Mouse (Mus musculus) small intestine, adult 2 months (tissue): Measurements from ENCODE around the gene Bckdha. TPM values are rescaled to one million over a fixed set of nuclear protein-coding genes. Genes with fewer than 3 reads are reported as not detected.

Experiments used
- H3K27ac ChIP-seq: fragments of 200-500 bp; 2 replicates; pipeline ENCODE4 v1.5.1; 2012; ENCODE audit warnings: low read depth, low read length, control low read depth, inconsistent platforms; ENCODE audit not compliant: insufficient read depth
- H3K27me3 ChIP-seq: fragments of 200-500 bp; 2 replicates; pipeline ENCODE4 v1.6.1; 2012; ENCODE audit warnings: mild to moderate bottlenecking, moderate library complexity, low read length, inconsistent platforms; ENCODE audit not compliant: control insufficient read depth, insufficient read depth
- H3K36me3 ChIP-seq: fragments of 200-500 bp; 2 replicates; pipeline ENCODE4 v1.6.1; 2012; ENCODE audit warnings: mild to moderate bottlenecking, low read length, control low read depth, inconsistent platforms; ENCODE audit not compliant: control insufficient read depth, insufficient read depth
- H3K4me1 ChIP-seq: fragments of 200-500 bp; 2 replicates; pipeline ENCODE4 v1.6.1; 2012; ENCODE audit warnings: low read length, inconsistent platforms, mixed read lengths; ENCODE audit not compliant: control insufficient read depth, insufficient read depth, insufficient read length
- H3K4me3 ChIP-seq: fragments of 200-500 bp; 2 replicates; pipeline ENCODE4 v1.5.1; 2012; ENCODE audit warnings: low read depth, mild to moderate bottlenecking, control low read depth, inconsistent platforms, low read length, moderate library complexity
- CTCF ChIP-seq: fragments of 200-500 bp; IDR thresholded peaks from 2 replicates; pipeline ENCODE4 v1.5.1; 2012; ENCODE audit warnings: low read depth, mild to moderate bottlenecking, control low read depth, inconsistent platforms, low read length, moderate library complexity, mixed read lengths; ENCODE audit not compliant: insufficient replicate concordance, insufficient read length; ENCODE audit errors: extremely low read depth
- POLR2A ChIP-seq: fragments of 200-500 bp; IDR thresholded peaks from 2 replicates; pipeline ENCODE4 v1.6.1; 2012; ENCODE audit warnings: low read depth, mild to moderate bottlenecking, control low read depth, inconsistent platforms, low read length, moderate library complexity
- WGBS: fragments of 180-500 bp; shearing (Covaris S2); methylation state at CpG from one replicate; pipeline ENCODE4 v1.1.7; 2018; 5-methylcytosine and 5-hydroxymethylcytosine counted together
- polyA plus RNA-seq: library from polyadenylated mRNA; depleted of rRNA; stranded (reverse); fragments of >200 nt; gene quantifications from 2 replicates; pipeline ENCODE4 v1.2.3, GENCODE M21; 2012

Gene Bckdha
- polyA plus RNA-seq, 1 experiment: 98.5 TPM

GRCm38 (mm10) chr7:25626509-25627430 lies 32.0 kb downstream of the Bckdha start, which contains the start of gene B3gnt8:
B3gnt8 (plus strand) TSS chr7:25626654.
- Histone ChIP-seq H3K27me3 (no peaks in the 10 kb centered on the region), H3K4me1 (peaks cover 12% of the 10 kb centered on the region), H3K27ac (peak within 1 kb of the TSS; percentile 17; the same call in 1 of the 2 replicates), H3K36me3 (peaks cover 35% of the 10 kb centered on the region), H3K4me3 (peak within 1 kb of the TSS; percentile 73)
- TF ChIP-seq CTCF: no peak
- no peak for TF ChIP-seq POLR2A
- WGBS: 6% methylated on average over 29 of the region's 29 CpGs

- TF ChIP-seq CTCF: peak; percentile 39; the same call in 1 of the 2 replicates
- no peak for TF ChIP-seq POLR2A
- Histone ChIP-seq H3K4me1 (peaks cover 12% of the 10 kb centered on the region), H3K27ac (no peak overlapping the region), H3K4me3 (no peak overlapping the region), H3K36me3 (peaks cover 42% of the 10 kb centered on the region), H3K27me3 (no peaks in the 10 kb centered on the region)
- WGBS: 84% methylated on average over 10 of the region's 10 CpGs
Observed at GRCm38 (mm10) chr7:25625594-25626250, 33.1 kb downstream of the Bckdha start.

- Histone ChIP-seq H3K4me3 (no peak overlapping the region), H3K27me3 (no peaks in the 10 kb centered on the region), H3K4me1 (peaks cover 15% of the 10 kb centered on the region), H3K27ac (no peak overlapping the region), H3K36me3 (peaks cover 42% of the 10 kb centered on the region)
- WGBS: 81% methylated on average over 5 of the region's 5 CpGs
- TF ChIP-seq POLR2A (no peak), CTCF (no peak)
Observed at GRCm38 (mm10) chr7:25624851-25625250, 33.9 kb downstream of the Bckdha start.

GRCm38 (mm10) chr7:25623857-25624370 lies 34.9 kb downstream of the Bckdha start:
- no peak overlapping the region for H3K27ac ChIP-seq
- no peak overlapping the region for H3K4me3 ChIP-seq
- WGBS: 96% methylated on average over 11 of the region's 11 CpGs
- H3K27me3 ChIP-seq: no peaks in the 10 kb centered on the region
- peaks cover 40% of the 10 kb centered on the region for H3K36me3 ChIP-seq
- H3K4me1 ChIP-seq: peaks cover 15% of the 10 kb centered on the region
- TF ChIP-seq POLR2A (no peak), CTCF (no peak)

GRCm38 (mm10) chr7:25620751-25621150 lies 38.0 kb downstream of the Bckdha start:
- H3K4me1 ChIP-seq: peaks cover 23% of the 10 kb centered on the region
- H3K27me3 ChIP-seq: no peaks in the 10 kb centered on the region
- H3K36me3 ChIP-seq: peaks cover 40% of the 10 kb centered on the region
- no peak for TF ChIP-seq POLR2A
- WGBS: 90% methylated on average over 11 of the region's 11 CpGs
- H3K4me3 ChIP-seq: no peak overlapping the region
- H3K27ac ChIP-seq: no peak overlapping the region

- no peak for TF ChIP-seq CTCF
- no peak for TF ChIP-seq POLR2A
- no peak overlapping the region for H3K4me3 ChIP-seq
- H3K36me3 ChIP-seq: peaks cover 35% of the 10 kb centered on the region
- WGBS: 94% methylated on average over 5 of the region's 5 CpGs
- H3K27me3 ChIP-seq: no peaks in the 10 kb centered on the region
- no peak overlapping the region for H3K27ac ChIP-seq
- H3K4me1 ChIP-seq: peaks cover 23% of the 10 kb centered on the region
Observed at GRCm38 (mm10) chr7:25620101-25620500, 38.7 kb downstream of the Bckdha start.

GRCm38 (mm10) chr7:25619722-25619991 lies 39.1 kb downstream of the Bckdha start:
- peak overlapping the region; percentile 83 for H3K4me3 ChIP-seq
- whole genome bisulfite sequencing: 11% methylated on average over 5 of the region's 5 CpGs
- peak overlapping the region; percentile 56; the same call in 1 of the 2 replicates for H3K27ac ChIP-seq
- TF ChIP-seq CTCF (no peak), POLR2A (no peak)
- H3K36me3 ChIP-seq: peaks cover 30% of the 10 kb centered on the region
- H3K4me1 ChIP-seq: peaks cover 23% of the 10 kb centered on the region
- H3K27me3 ChIP-seq: no peaks in the 10 kb centered on the region
